Mouse (Mus musculus) testis, adult 2 months (tissue): ENCODE data around the gene Ssna1.

Source experiments
- CTCF ChIP-seq: fragments of 200-500 bp; IDR thresholded peaks from 2 replicates; pipeline ENCODE4 v1.5.1; 2012; ENCODE audit warnings: low read depth, mild to moderate bottlenecking, inconsistent platforms, low read length, moderate library complexity; ENCODE audit not compliant: control insufficient read depth, insufficient read depth, insufficient replicate concordance
- POLR2A ChIP-seq: fragments of 200-500 bp; IDR thresholded peaks from 2 replicates; pipeline ENCODE4 v1.6.1; 2012; ENCODE audit warnings: low read depth, mild to moderate bottlenecking, inconsistent platforms, low read length, moderate library complexity; ENCODE audit not compliant: control insufficient read depth

DNA sequence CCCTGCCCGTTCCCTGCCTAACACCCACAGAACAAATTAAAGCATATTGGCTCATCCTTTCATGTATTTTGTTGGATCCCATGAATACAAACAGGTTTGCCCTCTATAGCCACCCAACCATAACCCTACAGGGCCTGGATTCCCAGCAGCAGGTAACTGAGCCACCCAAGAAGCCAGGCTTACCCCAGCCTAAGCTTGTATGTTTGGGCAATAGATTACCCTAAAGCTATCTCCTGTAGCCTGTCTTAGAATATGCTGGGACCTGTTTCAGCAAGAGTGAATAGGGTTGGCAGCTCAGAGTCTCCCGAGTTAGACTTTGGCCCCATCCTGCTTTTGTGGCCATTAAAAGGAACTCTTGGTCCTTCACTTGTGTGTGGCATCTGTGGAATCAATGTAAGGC is 13.3 kb upstream of the Ssna1 start:
- TF ChIP-seq CTCF = no peak
- no peak for TF ChIP-seq POLR2A
